In genomic region chr16:16303888-16304287, GRCm38 (mm10) we compare ENCODE assay signal across 8 mouse cellular contexts. TPM values are rescaled to one million over a fixed set of nuclear protein-coding genes. Genes with fewer than 3 reads are reported as not detected.
A peak's percentile ranks its signal among the peaks of the same experiment; 100 is the strongest.
DNase-seq lines count a peak whose midpoint lies in the region; ATAC-seq and TF ChIP-seq lines count a peak whose summit lies in the region.

No protein-coding gene starts in this region.

- 16% methylated on average over 7 of the region's 7 CpGs for WGBS in heart, embryonic 12.5 days
- WGBS in hindbrain, embryonic 10.5 days, result 22% methylated on average over 7 of the region's 7 CpGs
- 20% methylated on average over 7 of the region's 7 CpGs for WGBS in midbrain, embryonic 13.5 days

- H3K9ac ChIP-seq in heart, embryonic 12.5 days, result peak overlapping the region; percentile 86
- peak overlapping the region; percentile 82 for H3K9ac ChIP-seq in midbrain, embryonic 13.5 days (replicated peaks)

- no peak for DNase-seq in heart, postnatal 14 days
- DNase-seq in Patski (ENCODE audit: low read depth, low spot score), result no peak
- DNase-seq in hindbrain, embryonic 10.5 days (ENCODE audit: low spot score), result no peak
- no peak for DNase-seq in urinary bladder, postnatal 25 days (ENCODE audit: low spot score)
- no peak for DNase-seq in right cerebral cortex, adult 2 months (ENCODE audit: low spot score in 2 of 2)

- POLR2A ChIA-PET in Patski (lab: Charles Lee), result interaction anchor here (1.3 kb wide), 1 partner anchor 415 kb away, joined by 3 read pairs; no protein-coding TSS in a partner anchor

- H3K27ac ChIP-seq in heart, embryonic 12.5 days (ENCODE audit: poor library complexity, severe bottlenecking), result peak overlapping the region; percentile 88
- peak overlapping the region; percentile 96 for H3K27ac ChIP-seq in hindbrain, embryonic 10.5 days
- no peak overlapping the region for H3K27ac ChIP-seq in midbrain, embryonic 13.5 days

- intact Hi-C loops in heart, postnatal 14 days (cut with DNase I), result loop anchor here (5.0 to 10.0 kb wide), 2 partner anchors 439 to 467 kb away; partner anchors contain the start of gene Mzt2

- CTCF ChIA-PET in Patski (lab: Charles Lee), result interaction anchor here (0.9 kb wide), 1 partner anchor 101 kb away, joined by 4 read pairs; no protein-coding TSS in a partner anchor

- H3K4me1 ChIP-seq in heart, embryonic 12.5 days (replicated peaks), result peaks cover 9% of the 10 kb centered on the region
- peaks cover 17% of the 10 kb centered on the region for H3K4me1 ChIP-seq in hindbrain, embryonic 10.5 days (replicated peaks)
- H3K4me1 ChIP-seq in midbrain, embryonic 13.5 days (replicated peaks), result peaks cover 24% of the 10 kb centered on the region

- no peaks in the 10 kb centered on the region for H3K27me3 ChIP-seq in heart, embryonic 12.5 days (replicated peaks)
- H3K27me3 ChIP-seq in Patski, result peaks cover 4% of the 10 kb centered on the region
- H3K27me3 ChIP-seq in hindbrain, embryonic 10.5 days (ENCODE audit: insufficient read depth, poor library complexity, severe bottlenecking), result no peaks in the 10 kb centered on the region
- H3K27me3 ChIP-seq in midbrain, embryonic 13.5 days, result no peaks in the 10 kb centered on the region

- peak overlapping the region; percentile 84 for H3K4me3 ChIP-seq in heart, embryonic 12.5 days
- peak overlapping the region; percentile 90 for H3K4me3 ChIP-seq in hindbrain, embryonic 10.5 days
- peak overlapping the region; percentile 69 for H3K4me3 ChIP-seq in midbrain, embryonic 13.5 days (replicated peaks)

- peak; percentile 58 for TF ChIP-seq CTCF in Patski (IDR thresholded peaks at IDR 0.05)

- ATAC-seq in heart, embryonic 12.5 days (ENCODE audit: insufficient number of reproducible peaks, low FRiP score), result no peak
- ATAC-seq in Patski, result no peak
- ATAC-seq in midbrain, embryonic 13.5 days, result no peak
- no peak for ATAC-seq in granulocyte monocyte progenitor cell, adult 5-6 weeks (replicated peaks; ENCODE audit: poor library complexity, severe bottlenecking)

- peak overlapping the region; percentile 90 for H3K4me2 ChIP-seq in heart, embryonic 12.5 days
- peak overlapping the region; percentile 83 for H3K4me2 ChIP-seq in midbrain, embryonic 13.5 days (replicated peaks)

- in situ Hi-C loops in Patski (cut with MboI; ENCODE audit: low pct_unique_long_range_greater_than_20kb), result loop anchor here (5.0 kb wide), 1 partner anchor 102 kb away; no protein-coding TSS in a partner anchor

- peaks cover 17% of the 10 kb centered on the region for H3K36me3 ChIP-seq in heart, embryonic 12.5 days
- H3K36me3 ChIP-seq in hindbrain, embryonic 10.5 days, result peaks cover 32% of the 10 kb centered on the region
- H3K36me3 ChIP-seq in midbrain, embryonic 13.5 days, result peaks cover 15% of the 10 kb centered on the region

- no peaks in the 10 kb centered on the region for H3K9me3 ChIP-seq in heart, embryonic 12.5 days (replicated peaks)
- H3K9me3 ChIP-seq in hindbrain, embryonic 10.5 days, result no peaks in the 10 kb centered on the region
- H3K9me3 ChIP-seq in midbrain, embryonic 13.5 days, result no peaks in the 10 kb centered on the region

RNA-seq across cellular contexts. Expression of gene Yars2, which starts 1.1 kb away (rescaled TPM):
- 51.2 and 54.3 TPM in 2 replicates for polyA plus RNA-seq in heart, embryonic 12.5 days (2016; fragmentation: Nextera tagmentation; extraction: Ambion mirVana)
- total RNA-seq in heart, postnatal 14 days (2021), result 10 to 100 TPM; 27.1 to 27.8 TPM
- 31.5 TPM for polyA plus RNA-seq in Patski (2021)
- polyA plus RNA-seq in hindbrain, embryonic 10.5 days (2016; fragmentation: Nextera tagmentation; extraction: Ambion mirVana), result 39.8 and 43.3 TPM in 2 replicates
- polyA plus RNA-seq in midbrain, embryonic 13.5 days (2015; fragmentation: Nextera tagmentation; extraction: Ambion mirVana), result 26.5 and 26.8 TPM in 2 replicates
- 34.0 and 41.9 TPM in 2 replicates for total RNA-seq in granulocyte monocyte progenitor cell, adult 5-6 weeks (2014; fragmentation: Nextera tagmentation)
- 28.5 TPM in 2 replicates for total RNA-seq in granulocyte monocyte progenitor cell, adult 5-6 weeks (2017)

RNA-seq across cellular contexts. Expression of gene Dnm1l, which starts 54.9 kb away (rescaled TPM):
- 74.7 and 78.2 TPM in 2 replicates for polyA plus RNA-seq in heart, embryonic 12.5 days (2016; fragmentation: Nextera tagmentation; extraction: Ambion mirVana)
- total RNA-seq in heart, postnatal 14 days (2021), result 100 to 1,000 TPM in 1 of 2 experiments, 10 to 100 TPM in 1; 94.7 to 103 TPM
- polyA plus RNA-seq in Patski (2021), result 96.6 TPM
- polyA plus RNA-seq in hindbrain, embryonic 10.5 days (2016; fragmentation: Nextera tagmentation; extraction: Ambion mirVana), result 52.4 and 56.3 TPM in 2 replicates
- 86.7 and 100 TPM in 2 replicates for polyA plus RNA-seq in midbrain, embryonic 13.5 days (2015; fragmentation: Nextera tagmentation; extraction: Ambion mirVana)
- 68.8 and 83.9 TPM in 2 replicates for total RNA-seq in granulocyte monocyte progenitor cell, adult 5-6 weeks (2014; fragmentation: Nextera tagmentation)
- 61.6 and 73.5 TPM in 2 replicates for total RNA-seq in granulocyte monocyte progenitor cell, adult 5-6 weeks (2017)
